Mouse (Mus musculus): ENCODE measurements around the gene Ksr1.

DNA sequence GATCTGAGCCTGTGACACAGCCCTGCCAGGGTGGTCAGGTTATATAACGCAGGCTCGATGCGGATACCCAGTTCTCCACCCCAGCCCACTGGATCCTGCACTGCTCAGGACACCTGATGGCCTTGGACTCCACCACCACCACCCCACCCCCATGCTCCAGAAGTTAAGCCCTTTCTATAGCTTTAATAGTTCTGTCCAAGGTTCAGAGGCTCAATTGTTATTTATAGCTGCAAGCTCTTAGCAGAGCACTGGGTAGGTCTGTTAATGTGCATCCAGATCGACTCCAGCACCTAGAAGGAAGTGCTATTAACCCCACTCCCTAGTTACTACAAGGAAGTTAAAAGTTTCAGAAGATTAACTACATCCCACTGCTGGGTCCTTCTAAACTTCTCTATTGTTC lies 11.5 kb upstream of the Ksr1 start:
- TF ChIP-seq EP300 (optimal IDR thresholded peaks at IDR 0.05) (no peak), CTCF (IDR thresholded peaks at IDR 0.05; ENCODE audit: low read depth) (no peak)
